Mouse (Mus musculus) cerebellum, adult 2 months (tissue): Measurements from ENCODE around the gene Cyp24a1. TPM values are rescaled to one million over a fixed set of nuclear protein-coding genes. Genes with fewer than 3 reads are reported as not detected.

ENCODE experiments used
- DNase-seq, 2 experiments: peaks; one replicate each; pipeline ENCODE4 v3.0.0; 2021
- H3K27ac ChIP-seq: fragments of 200-500 bp; 2 replicates; pipeline ENCODE4 v1.5.1; 2012; ENCODE audit warnings: low read length, control low read depth, inconsistent platforms; ENCODE audit not compliant: insufficient read depth
- H3K27me3 ChIP-seq: fragments of 200-500 bp; 2 replicates; pipeline ENCODE4 v1.6.1; 2012; ENCODE audit warnings: inconsistent platforms, mild to moderate bottlenecking, low read length, moderate library complexity; ENCODE audit not compliant: control insufficient read depth, insufficient read depth
- H3K4me1 ChIP-seq: fragments of 200-500 bp; 2 replicates; pipeline ENCODE4 v1.6.1; 2011; ENCODE audit warnings: low read length; ENCODE audit not compliant: control insufficient read depth, insufficient read depth
- H3K4me3 ChIP-seq: fragments of 200-500 bp; replicated peaks from 2 replicates; pipeline ENCODE3; 2011; ENCODE audit warnings: mild to moderate bottlenecking, low read depth, low read length, control low read depth; ENCODE audit not compliant: insufficient read depth
- CTCF ChIP-seq: fragments of 200-500 bp; IDR thresholded peaks from 2 replicates; pipeline ENCODE4 v1.5.1; 2011; ENCODE audit warnings: low read depth, mild to moderate bottlenecking, control low read depth, low read length, moderate library complexity, borderline replicate concordance; ENCODE audit not compliant: insufficient read depth
- POLR2A ChIP-seq: fragments of 200-500 bp; IDR thresholded peaks from 2 replicates; pipeline ENCODE4 v1.6.1; 2011; ENCODE audit warnings: low read length, control low read depth, borderline replicate concordance; ENCODE audit not compliant: insufficient read depth
- WGBS: fragments of 180-500 bp; shearing (Covaris S2); methylation state at CpG from one replicate; pipeline ENCODE4 v1.1.7; 2018; 5-methylcytosine and 5-hydroxymethylcytosine counted together
- polyA plus RNA-seq: library from polyadenylated mRNA; depleted of rRNA; stranded (reverse); fragments of >200 nt; gene quantifications from 2 replicates; pipeline ENCODE4 v1.2.3, GENCODE M21; 2012; rRNA removed

The Cyp24a1 gene
- polyA plus RNA-seq, 1 experiment = 0.08 TPM

- Histone ChIP-seq H3K4me3 (no peak overlapping the region), H3K27me3 (no peaks in the 10 kb centered on the region), H3K27ac (no peak overlapping the region), H3K4me1 (no peaks in the 10 kb centered on the region)
- 21% methylated on average over 10 of the region's 10 CpGs for WGBS
- no peak for DNase-seq
- TF ChIP-seq CTCF (no peak), POLR2A (no peak)
Observed at GRCm38 (mm10) chr2:170447651-170448050, 49.3 kb downstream of the Cyp24a1 start.

GRCm38 (mm10) chr2:170446843-170447383 lies 50.0 kb downstream of the Cyp24a1 start:
- no peak overlapping the region for H3K4me3 ChIP-seq
- H3K4me1 ChIP-seq = no peaks in the 10 kb centered on the region
- no peak for DNase-seq
- no peaks in the 10 kb centered on the region for H3K27me3 ChIP-seq
- WGBS = 81% methylated on average over 5 of the region's 5 CpGs
- no peak for TF ChIP-seq CTCF
- H3K27ac ChIP-seq = no peak overlapping the region

- no peaks in the 10 kb centered on the region for H3K4me1 ChIP-seq
- H3K4me3 ChIP-seq = no peak overlapping the region
- DNase-seq = no peak
- H3K27me3 ChIP-seq = no peaks in the 10 kb centered on the region
- H3K27ac ChIP-seq = no peak overlapping the region
- TF ChIP-seq POLR2A (no peak), CTCF (no peak)
- WGBS = 32% methylated on average over 5 of the region's 5 CpGs
Observed at GRCm38 (mm10) chr2:170445861-170446260, 51.1 kb downstream of the Cyp24a1 start.

DNA sequence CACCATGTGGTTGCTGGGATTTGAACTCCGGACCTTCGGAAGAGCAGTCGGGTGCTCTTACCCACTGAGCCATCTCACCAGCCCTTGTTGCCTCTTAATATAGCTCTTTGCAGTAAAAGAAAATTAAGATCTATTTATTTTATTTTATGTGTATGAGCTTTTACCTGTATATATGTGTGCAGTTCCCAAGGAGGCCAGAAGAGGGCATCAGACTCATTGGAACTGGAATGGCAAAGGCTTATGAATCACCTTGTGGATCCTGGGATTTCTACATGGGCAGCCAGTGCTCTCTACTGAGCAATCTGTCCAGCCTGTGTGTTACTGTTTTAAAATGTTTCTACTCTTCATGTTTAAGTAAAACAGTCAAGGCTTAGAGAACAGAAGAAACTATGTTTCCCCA lies 54.4 kb downstream of the Cyp24a1 start:
- Histone ChIP-seq H3K27me3 (no peaks in the 10 kb centered on the region), H3K4me3 (no peak overlapping the region), H3K4me1 (no peaks in the 10 kb centered on the region), H3K27ac (no peak overlapping the region)
- no peak for TF ChIP-seq CTCF
- no peak for TF ChIP-seq POLR2A
- DNase-seq = no peak
- 82% methylated on average over 3 of the region's 3 CpGs for WGBS

DNA sequence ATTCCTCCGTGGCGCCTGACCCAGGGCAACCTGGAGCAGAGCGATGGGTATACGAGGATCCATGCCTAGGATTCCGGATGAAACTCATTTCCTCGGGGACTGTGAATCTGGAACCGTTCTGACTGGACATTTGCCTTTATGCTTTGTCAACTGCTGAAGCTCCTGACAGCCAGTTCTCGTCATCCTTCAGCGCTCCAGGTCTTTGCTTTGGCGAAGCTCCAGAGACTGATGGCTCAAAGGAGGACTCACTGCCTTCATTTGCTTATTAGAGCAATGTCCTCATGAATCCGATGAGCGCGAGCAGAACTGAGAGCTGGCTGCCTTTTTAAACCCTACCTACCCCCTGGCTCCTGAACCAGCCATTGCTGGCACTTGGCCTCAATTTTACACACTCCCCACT lies 58.2 kb downstream of the Cyp24a1 start:
- no peak overlapping the region for H3K27ac ChIP-seq
- TF ChIP-seq POLR2A = no peak
- no peak for TF ChIP-seq CTCF
- 10% methylated on average over 13 of the region's 13 CpGs for WGBS
- H3K4me1 ChIP-seq = no peaks in the 10 kb centered on the region
- no peaks in the 10 kb centered on the region for H3K27me3 ChIP-seq
- H3K4me3 ChIP-seq = no peak overlapping the region
- no peak for DNase-seq

DNA sequence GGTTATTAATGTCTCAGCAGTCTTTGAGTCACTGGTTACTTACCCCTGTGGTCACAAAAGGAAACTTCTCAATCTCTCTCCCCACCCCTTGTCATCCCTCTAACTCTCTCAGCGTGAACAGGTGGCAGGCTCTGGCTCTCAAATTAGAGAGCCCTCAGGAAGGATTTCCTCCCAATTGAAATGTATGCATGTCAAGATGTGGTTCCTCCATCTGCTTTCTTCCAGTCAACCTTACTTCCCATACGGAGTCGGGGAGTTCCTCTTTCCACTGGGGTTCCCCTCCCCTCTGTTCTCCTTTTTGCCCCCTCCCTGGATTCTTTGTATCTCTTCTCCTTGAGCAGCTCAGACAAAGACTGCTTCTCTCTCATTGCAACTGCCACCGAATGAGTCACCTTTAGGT lies 60.7 kb downstream of the Cyp24a1 start:
- Histone ChIP-seq H3K27me3 (no peaks in the 10 kb centered on the region), H3K27ac (no peak overlapping the region), H3K4me1 (no peaks in the 10 kb centered on the region), H3K4me3 (no peak overlapping the region)
- TF ChIP-seq POLR2A (no peak), CTCF (no peak)
- no peak for DNase-seq
- 28% methylated on average over 4 of the region's 4 CpGs for WGBS

Other genes starting within 250 kb of the Cyp24a1 start
- 206 and 282 TPM in 2 replicates for gene Bcas1, start 69.3 kb downstream of the Cyp24a1 start, polyA plus RNA-seq
- gene Pfdn4, start 717 bp downstream of the Cyp24a1 start, polyA plus RNA-seq = 31.8 and 32.3 TPM in 2 replicates
- not detected in 2 replicates for gene 4930470P17Rik, start 104.9 kb upstream of the Cyp24a1 start, polyA plus RNA-seq
- gene Dok5, start 234.7 kb upstream of the Cyp24a1 start, polyA plus RNA-seq = 16.2 and 18.6 TPM in 2 replicates